Mouse (Mus musculus) stomach, embryonic 14.5 days (tissue): ENCODE results near the gene Sgsm2. TPM values are rescaled to one million over a fixed set of nuclear protein-coding genes. Genes with fewer than 3 reads are reported as not detected.

Source experiments
- ATAC-seq: fragments of 200-750 bp; cut with Nextera tagmentation; 2 replicates; pipeline ENCODE4 v1.8.0; 2017; ENCODE audit warnings: low read depth, moderate TSS enrichment; ENCODE audit not compliant: insufficient number of reproducible peaks, insufficient read depth, low FRiP score
- H3K27ac ChIP-seq: fragments of 300-500 bp; sonication (generic); 2 replicates; pipeline ENCODE4 v1.5.1; 2014; ENCODE audit warnings: mild to moderate bottlenecking, low read length, moderate library complexity, mixed read lengths
- H3K27me3 ChIP-seq: fragments of 300-500 bp; sonication (generic); 2 replicates; pipeline ENCODE4 v1.6.1; 2014; ENCODE audit warnings: low read length, control low read depth, mixed read lengths; ENCODE audit not compliant: control insufficient read depth, insufficient read depth
- H3K36me3 ChIP-seq: fragments of 300-500 bp; sonication (generic); 2 replicates; pipeline ENCODE4 v1.6.1; 2014; ENCODE audit warnings: mild to moderate bottlenecking, control low read depth, low read length, moderate library complexity, mixed read lengths; ENCODE audit not compliant: control insufficient read depth, insufficient read depth
- H3K4me1 ChIP-seq: fragments of 300-500 bp; sonication (generic); 2 replicates; pipeline ENCODE4 v1.6.1; 2014; ENCODE audit warnings: low read length, control low read depth, mixed read lengths; ENCODE audit not compliant: control insufficient read depth, insufficient read depth
- H3K4me2 ChIP-seq: fragments of 300-500 bp; sonication (generic); replicated peaks from 2 replicates; pipeline ENCODE4 v1.6.1; 2014; ENCODE audit warnings: low read depth, low read length, control low read depth
- H3K4me3 ChIP-seq: fragments of 300-500 bp; sonication (generic); 2 replicates; pipeline ENCODE4 v1.5.1; 2014; ENCODE audit warnings: low read depth, low read length, control low read depth
- H3K9ac ChIP-seq: fragments of 300-500 bp; sonication (generic); replicated peaks from 2 replicates; pipeline ENCODE4 v1.6.1; 2014; ENCODE audit warnings: low read depth, mild to moderate bottlenecking, control low read depth, low read length, moderate library complexity, mixed read lengths
- H3K9me3 ChIP-seq: fragments of 300-500 bp; sonication (generic); 2 replicates; pipeline ENCODE4 v1.6.1; 2016; ENCODE audit warnings: low read depth, low read length, control low read depth; ENCODE audit not compliant: control insufficient read depth
- WGBS: fragments of 180-500 bp; shearing (Covaris S2); extraction: QIAGEN DNeasy Blood & Tissue Kit; methylation state at CpG from one replicate; pipeline ENCODE4 v1.1.7; 2014; 5-methylcytosine and 5-hydroxymethylcytosine counted together
- polyA plus RNA-seq: library from polyadenylated mRNA; unstranded; fragments of >200 nt; fragmentation: Nextera tagmentation; extraction: Ambion mirVana; gene quantifications from 2 replicates; pipeline ENCODE4 v1.2.1, GENCODE M21; 2014

Gene Sgsm2
- polyA plus RNA-seq, 1 experiment from 2014 or later: 6.9 TPM

- Histone ChIP-seq H3K4me2 (no peak overlapping the region), H3K27ac (no peak overlapping the region), H3K36me3 (peaks cover 3% of the 10 kb centered on the region), H3K9me3 (peaks cover 3% of the 10 kb centered on the region; the same call in 1 of the 2 replicates), H3K4me3 (no peak overlapping the region), H3K9ac (no peak overlapping the region), H3K4me1 (0 out of 2 replicates have a peak, but pooled peaks cover 3% of the 10 kb centered on the region), H3K27me3 (no peaks in the 10 kb centered on the region)
- ATAC-seq: no peak
- WGBS: 89% methylated on average over 22 of the region's 22 CpGs
These were observed 54.0 kb downstream of the Sgsm2 start for GRCm38 (mm10) chr11:74842656-74843434.

GRCm38 (mm10) chr11:74842045-74842444 lies 54.8 kb downstream of the Sgsm2 start:
- 83% methylated on average over 13 of the region's 13 CpGs for WGBS
- Histone ChIP-seq H3K9ac (no peak overlapping the region), H3K4me2 (no peak overlapping the region), H3K36me3 (peaks cover 3% of the 10 kb centered on the region), H3K27me3 (no peaks in the 10 kb centered on the region), H3K4me1 (peaks cover 6% of the 10 kb centered on the region; the same call in 1 of the 2 replicates), H3K4me3 (no peak overlapping the region), H3K9me3 (peaks cover 3% of the 10 kb centered on the region; the same call in 1 of the 2 replicates), H3K27ac (no peak overlapping the region)
- no peak for ATAC-seq

- H3K27me3 ChIP-seq: no peaks in the 10 kb centered on the region
- no peak overlapping the region for H3K9ac ChIP-seq
- H3K36me3 ChIP-seq: peaks cover 3% of the 10 kb centered on the region
- WGBS: 87% methylated on average over 9 of the region's 9 CpGs
- H3K4me2 ChIP-seq: no peak overlapping the region
- peaks cover 7% of the 10 kb centered on the region; the same call in 1 of the 2 replicates for H3K4me1 ChIP-seq
- peaks cover 3% of the 10 kb centered on the region; the same call in 1 of the 2 replicates for H3K9me3 ChIP-seq
- no peak for ATAC-seq
- H3K4me3 ChIP-seq: no peak overlapping the region
- H3K27ac ChIP-seq: no peak overlapping the region
These were observed 55.5 kb downstream of the Sgsm2 start for GRCm38 (mm10) chr11:74841366-74841765.

- Histone ChIP-seq H3K9me3 (peaks cover 3% of the 10 kb centered on the region; the same call in 1 of the 2 replicates), H3K27me3 (no peaks in the 10 kb centered on the region), H3K36me3 (peaks cover 3% of the 10 kb centered on the region; the same call in 1 of the 2 replicates), H3K9ac (no peak overlapping the region), H3K27ac (no peak overlapping the region), H3K4me1 (peaks cover 7% of the 10 kb centered on the region; the same call in 1 of the 2 replicates), H3K4me2 (no peak overlapping the region), H3K4me3 (no peak overlapping the region)
- 68% methylated on average over 8 of the region's 8 CpGs for WGBS
- ATAC-seq: no peak
These were observed 56.1 kb downstream of the Sgsm2 start for GRCm38 (mm10) chr11:74840739-74841138.

- Histone ChIP-seq H3K4me2 (no peak overlapping the region), H3K4me3 (no peak overlapping the region), H3K27ac (no peak overlapping the region), H3K9ac (no peak overlapping the region), H3K4me1 (peaks cover 7% of the 10 kb centered on the region; the same call in 1 of the 2 replicates), H3K36me3 (peaks cover 3% of the 10 kb centered on the region; the same call in 1 of the 2 replicates), H3K9me3 (no peaks in the 10 kb centered on the region), H3K27me3 (no peaks in the 10 kb centered on the region)
- ATAC-seq: no peak
- WGBS: 92% methylated on average over 19 of the region's 19 CpGs
These were observed 56.8 kb downstream of the Sgsm2 start for GRCm38 (mm10) chr11:74839860-74840715.

GRCm38 (mm10) chr11:74838971-74839370 lies 57.9 kb downstream of the Sgsm2 start:
- Histone ChIP-seq H3K9me3 (no peaks in the 10 kb centered on the region), H3K27me3 (no peaks in the 10 kb centered on the region), H3K9ac (no peak overlapping the region), H3K4me1 (peaks cover 7% of the 10 kb centered on the region; the same call in 1 of the 2 replicates), H3K4me2 (peak overlapping the region; percentile 84), H3K36me3 (no peaks in the 10 kb centered on the region; the same call in 1 of the 2 replicates), H3K27ac (peak overlapping the region; percentile 96), H3K4me3 (peak overlapping the region; percentile 43; the same call in 1 of the 2 replicates)
- ATAC-seq: no peak
- 45% methylated on average over 6 of the region's 6 CpGs for WGBS

GRCm38 (mm10) chr11:74838441-74838840 lies 58.4 kb downstream of the Sgsm2 start:
- Histone ChIP-seq H3K4me1 (peaks cover 11% of the 10 kb centered on the region; the same call in 1 of the 2 replicates), H3K27me3 (no peaks in the 10 kb centered on the region)

More at GRCm38 (mm10) chr11:74838441-74838840, 58.4 kb downstream of the Sgsm2 start:
- Histone ChIP-seq H3K4me3 (peak overlapping the region; percentile 43), H3K4me2 (peak overlapping the region; percentile 84), H3K36me3 (no peaks in the 10 kb centered on the region; the same call in 1 of the 2 replicates), H3K9ac (peak overlapping the region; percentile 41), H3K9me3 (no peaks in the 10 kb centered on the region), H3K27ac (peak overlapping the region; percentile 96)
- ATAC-seq: peak; percentile 69
- 1% methylated on average over 35 of the region's 35 CpGs for WGBS
